Mouse (Mus musculus): ENCODE results near the gene Mrpl33. TPM values are rescaled to one million over a fixed set of nuclear protein-coding genes. Genes with fewer than 3 reads are reported as not detected.
A peak's percentile ranks its signal among the peaks of the same experiment; 100 is the strongest.

Gene Mrpl33
- total RNA-seq, 2 experiments from 2014 or later, result 237 TPM

GRCm38 (mm10) chr5:31671137-31671536 is 74.4 kb downstream of the Mrpl33 start:
- DNase-seq, result no peak
- intact Hi-C loops (cut with DNase I; ENCODE audit: low total_unique reads), result no loop called here

GRCm38 (mm10) chr5:31673431-31673830 is 76.7 kb downstream of the Mrpl33 start:
- intact Hi-C loops (cut with DNase I; ENCODE audit: low total_unique reads), result no loop called here
- no peak for DNase-seq

- intact Hi-C loops (cut with DNase I; ENCODE audit: low total_unique reads), result no loop called here
- DNase-seq, result no peak
Measured at GRCm38 (mm10) chr5:31678000-31678399, 81.3 kb downstream of the Mrpl33 start.

GRCm38 (mm10) chr5:31680183-31680582 is 83.4 kb downstream of the Mrpl33 start:
- intact Hi-C loops (cut with DNase I; ENCODE audit: low total_unique reads), result no loop called here

GRCm38 (mm10) chr5:31682305-31682704 is 85.6 kb downstream of the Mrpl33 start:
- no peak for DNase-seq
- intact Hi-C loops (cut with DNase I; ENCODE audit: low total_unique reads), result no loop called here

More at GRCm38 (mm10) chr5:31680183-31680582, 83.4 kb downstream of the Mrpl33 start:
- DNase-seq, result no peak

- no peak for DNase-seq
- intact Hi-C loops (cut with DNase I; ENCODE audit: low total_unique reads), result no loop called here
Measured at GRCm38 (mm10) chr5:31686040-31686439, 89.3 kb downstream of the Mrpl33 start.

- intact Hi-C loops (cut with DNase I; ENCODE audit: low total_unique reads), result no loop called here
- DNase-seq, result no peak
Measured at GRCm38 (mm10) chr5:31687972-31688371, 91.2 kb downstream of the Mrpl33 start.

- no peak for DNase-seq
- intact Hi-C loops (cut with DNase I; ENCODE audit: low total_unique reads), result no loop called here
Measured at GRCm38 (mm10) chr5:31693191-31693590, 96.5 kb downstream of the Mrpl33 start.

GRCm38 (mm10) chr5:31696971-31697643 is 100.4 kb downstream of the Mrpl33 start, which contains the start of gene Rbks:
TSS of gene Rbks (minus strand) at chr5:31697627.
- no peak for DNase-seq
- intact Hi-C loops (cut with DNase I; ENCODE audit: low total_unique reads), result no loop called here

GRCm38 (mm10) chr5:31697644-31698296 is 101.0 kb downstream of the Mrpl33 start, which contains the start of gene Babam2:
TSS of gene Babam2 (plus strand) at chr5:31697684.
- intact Hi-C loops (cut with DNase I; ENCODE audit: low total_unique reads), result no loop called here
- DNase-seq, result peak; percentile 92

GRCm38 (mm10) chr5:31698297-31698726 is 101.6 kb downstream of the Mrpl33 start:
- DNase-seq, result peak; percentile 75
- intact Hi-C loops (cut with DNase I; ENCODE audit: low total_unique reads), result no loop called here

GRCm38 (mm10) chr5:31698931-31699330 is 102.2 kb downstream of the Mrpl33 start:
- DNase-seq, result no peak

GRCm38 (mm10) chr5:31699397-31699796 is 102.7 kb downstream of the Mrpl33 start:
- no peak for DNase-seq
- intact Hi-C loops (cut with DNase I; ENCODE audit: low total_unique reads), result no loop called here

More at GRCm38 (mm10) chr5:31698931-31699330, 102.2 kb downstream of the Mrpl33 start:
- intact Hi-C loops (cut with DNase I; ENCODE audit: low total_unique reads), result no loop called here

GRCm38 (mm10) chr5:31704971-31705370 is 108.2 kb downstream of the Mrpl33 start:
- no peak for DNase-seq
- intact Hi-C loops (cut with DNase I; ENCODE audit: low total_unique reads), result loop anchor here (10.0 kb wide), 1 partner anchor 190 kb away; no protein-coding TSS in a partner anchor

- no peak for DNase-seq
- intact Hi-C loops (cut with DNase I; ENCODE audit: low total_unique reads), result loop anchor here (10.0 kb wide), 1 partner anchor 188 kb away; no protein-coding TSS in a partner anchor
Measured at GRCm38 (mm10) chr5:31706826-31707225, 110.1 kb downstream of the Mrpl33 start.

- DNase-seq, result no peak
- intact Hi-C loops (cut with DNase I; ENCODE audit: low total_unique reads), result loop anchor here (10.0 kb wide), 1 partner anchor 185 kb away; no protein-coding TSS in a partner anchor
Measured at GRCm38 (mm10) chr5:31709389-31709788, 112.7 kb downstream of the Mrpl33 start.

- intact Hi-C loops (cut with DNase I; ENCODE audit: low total_unique reads), result no loop called here
Measured at GRCm38 (mm10) chr5:31713280-31713711, 116.6 kb downstream of the Mrpl33 start.

GRCm38 (mm10) chr5:31713841-31714264 is 117.1 kb downstream of the Mrpl33 start:
- intact Hi-C loops (cut with DNase I; ENCODE audit: low total_unique reads), result no loop called here
- no peak for DNase-seq

More at GRCm38 (mm10) chr5:31713280-31713711, 116.6 kb downstream of the Mrpl33 start:
- DNase-seq, result no peak

Data from gastrocnemius, postnatal 14 days (tissue).